Mouse (Mus musculus): Measurements from ENCODE around the gene Tfap2c.

The Tfap2c gene

DNA sequence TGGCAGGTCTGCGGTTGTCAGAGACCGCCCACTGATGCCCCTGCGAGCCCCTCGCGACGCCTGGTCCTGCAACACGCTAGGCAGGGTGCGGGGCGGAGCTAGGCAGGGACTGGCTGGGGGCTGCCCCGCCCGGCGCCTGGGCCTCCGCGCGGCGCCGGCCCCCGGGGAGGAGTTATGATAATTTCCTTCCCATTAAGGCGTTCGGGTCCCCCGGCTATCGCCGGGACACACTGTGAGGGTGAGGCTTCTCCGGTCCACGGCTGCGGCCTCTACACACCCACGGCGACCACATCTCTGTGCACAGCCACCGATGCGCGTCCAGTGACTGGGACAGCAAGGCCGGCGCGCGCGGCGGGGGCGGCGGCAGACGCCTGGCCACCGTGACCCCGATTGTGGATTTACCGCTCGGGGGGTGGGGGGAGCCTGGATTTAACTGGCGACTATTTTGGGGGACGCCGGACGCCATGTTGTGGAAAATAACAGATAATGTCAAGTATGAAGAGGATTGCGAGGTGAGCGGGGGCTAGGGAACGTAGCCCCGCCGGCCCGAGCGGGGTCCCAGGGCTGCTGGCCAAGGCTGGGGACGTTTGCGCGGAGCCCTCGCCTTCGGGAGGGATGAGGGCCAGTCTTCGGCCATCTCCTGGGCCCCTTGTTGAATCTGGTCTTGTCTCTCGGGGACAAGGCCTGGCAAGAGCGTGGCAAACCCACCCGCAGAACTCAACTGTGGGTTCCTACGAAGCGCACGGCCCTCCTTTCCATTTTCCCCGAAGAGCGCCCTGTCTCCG, at the start of gene Tfap2c:
TSS of gene Tfap2c (plus strand) at position 223 of the 785 bp plus-strand sequence.
- no peak for DNase-seq

DNA sequence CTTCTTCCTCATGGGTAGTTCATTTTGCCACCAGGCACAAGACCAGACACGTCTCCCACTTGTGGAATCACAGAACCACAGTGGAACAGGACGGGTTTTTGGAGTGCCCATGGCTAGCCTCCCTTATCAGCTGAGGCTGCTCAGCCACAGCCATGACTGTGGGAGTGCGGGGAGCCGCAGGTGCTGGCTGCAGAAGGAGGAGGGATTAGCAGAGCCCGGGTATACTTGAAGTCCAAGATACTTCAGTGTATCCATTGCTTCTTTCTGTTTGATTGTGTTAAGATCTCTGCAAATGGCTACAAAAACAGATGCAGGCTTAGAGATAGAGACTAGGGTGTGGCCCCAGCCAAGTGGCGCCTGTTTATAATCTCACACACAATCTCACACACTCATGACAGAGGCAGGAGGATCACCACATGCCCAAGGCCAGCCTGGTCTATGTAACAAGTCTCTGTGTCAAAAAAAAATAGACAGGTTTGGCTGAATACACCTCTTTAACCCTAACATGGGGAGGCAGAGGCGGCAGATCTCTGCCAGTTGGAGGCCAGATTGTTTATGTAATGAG, 48.6 kb upstream of the Tfap2c start:
- no peak for DNase-seq

DNA sequence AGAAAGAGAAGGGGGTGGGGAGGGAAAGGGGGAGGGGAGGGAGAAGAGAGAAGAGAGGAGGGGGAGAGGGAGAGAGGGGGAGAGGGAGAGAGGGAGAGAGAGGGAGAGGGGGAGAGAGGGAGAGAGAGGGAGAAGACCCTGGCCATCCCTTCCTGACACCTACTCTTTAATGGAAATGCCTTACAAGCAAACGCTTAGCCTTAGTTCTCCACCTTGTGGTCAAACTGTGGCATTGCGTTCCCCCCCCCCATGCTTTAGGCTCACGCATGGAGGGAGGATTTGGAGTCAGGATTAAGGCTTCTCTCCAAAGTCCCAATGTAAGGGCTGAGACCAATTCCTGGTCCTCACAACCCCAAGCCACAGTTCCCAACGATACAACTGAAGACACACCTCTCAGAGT, 48.1 kb upstream of the Tfap2c start:
- peak; percentile 3 for DNase-seq

DNA sequence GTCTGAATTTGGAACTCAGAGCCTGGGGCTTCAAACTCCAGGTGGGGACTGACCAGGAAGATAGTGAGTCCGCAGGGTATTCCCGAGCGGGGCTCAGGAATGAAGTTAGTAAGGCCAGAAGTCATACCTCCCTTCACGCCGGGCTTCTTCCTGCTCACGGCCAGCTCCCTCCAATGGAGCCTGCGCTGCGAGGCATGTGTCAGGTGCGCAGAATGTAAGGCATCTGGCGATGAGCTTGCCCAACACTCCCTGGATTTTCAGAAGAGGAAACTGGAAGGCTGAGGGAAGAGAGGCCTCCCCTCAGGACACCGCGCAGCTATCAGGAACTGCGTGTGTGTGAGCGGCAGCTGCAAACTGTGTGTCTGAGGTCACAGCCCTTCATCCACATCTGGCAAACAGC, 47.2 kb upstream of the Tfap2c start:
- no peak for DNase-seq

DNA sequence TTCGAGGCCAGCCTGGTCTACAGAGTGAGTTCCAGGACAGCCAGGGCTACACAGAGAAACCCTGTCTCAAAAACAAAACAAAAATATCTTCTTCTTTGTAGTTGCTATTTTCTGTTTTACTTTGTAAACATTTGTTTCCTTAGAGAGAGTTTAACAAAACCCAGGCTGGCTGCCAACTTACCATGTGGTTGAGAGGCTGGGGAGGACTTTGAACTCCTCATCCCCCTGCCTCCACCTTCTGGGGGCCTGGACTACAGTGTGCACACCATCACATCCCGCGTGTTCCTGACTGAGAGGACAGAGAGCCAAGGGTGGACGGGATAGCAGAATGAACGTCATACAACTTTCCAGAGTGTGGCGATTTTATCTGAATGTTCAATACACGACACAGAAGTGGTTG, 43.3 kb upstream of the Tfap2c start:
- DNase-seq = no peak

DNA sequence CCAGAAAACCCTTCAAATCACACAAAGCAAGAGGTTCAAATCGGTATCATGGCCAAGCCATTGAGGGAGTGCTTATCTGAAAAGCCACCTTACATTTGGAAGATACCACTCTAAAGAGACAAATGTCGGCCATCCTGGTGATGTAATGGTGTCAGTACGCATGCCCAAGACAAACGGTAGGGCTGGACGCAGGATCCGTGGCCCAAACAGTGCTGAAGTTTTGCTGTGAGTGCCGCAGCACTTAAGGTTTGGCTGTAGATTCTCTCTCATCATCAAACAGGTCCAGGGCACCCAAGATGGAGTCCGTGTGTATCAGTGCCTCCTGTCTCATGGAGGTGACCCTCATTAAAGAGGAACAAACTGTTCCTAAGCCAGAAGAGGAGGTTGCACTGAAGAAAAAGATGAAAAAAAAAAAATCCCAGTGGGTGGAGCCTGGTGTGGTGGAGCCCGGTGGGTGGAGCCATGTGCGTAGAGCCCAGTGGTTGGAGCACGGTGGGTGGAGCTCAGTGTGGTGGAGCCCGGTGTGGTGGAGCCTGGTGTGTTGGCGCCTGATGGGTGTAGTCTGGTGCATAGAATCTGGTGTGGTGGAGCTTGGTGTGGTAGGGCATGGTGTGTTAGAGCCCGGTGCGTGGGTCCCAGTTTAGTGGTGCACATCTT, 39.2 kb upstream of the Tfap2c start:
- DNase-seq = no peak

DNA sequence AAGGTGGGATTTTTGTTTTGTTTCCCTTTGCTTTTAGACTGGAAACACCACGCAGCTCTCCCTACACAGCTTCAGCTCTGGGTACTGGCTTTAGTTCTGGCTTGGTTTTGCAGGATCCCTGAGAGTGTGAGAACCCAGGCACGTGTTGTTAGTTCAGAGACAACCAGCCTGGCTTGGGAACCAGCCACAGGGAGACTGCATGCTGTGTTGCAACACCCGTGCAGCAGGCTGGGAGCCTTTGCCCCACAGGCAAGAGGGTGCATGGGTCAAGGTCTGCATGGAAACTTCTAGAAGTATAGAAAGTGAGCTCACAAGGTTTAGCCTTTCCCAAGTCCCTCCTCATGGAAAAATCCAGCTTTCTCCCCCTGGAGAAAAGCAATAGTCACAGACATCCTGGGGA, 38.5 kb upstream of the Tfap2c start:
- no peak for DNase-seq

DNA sequence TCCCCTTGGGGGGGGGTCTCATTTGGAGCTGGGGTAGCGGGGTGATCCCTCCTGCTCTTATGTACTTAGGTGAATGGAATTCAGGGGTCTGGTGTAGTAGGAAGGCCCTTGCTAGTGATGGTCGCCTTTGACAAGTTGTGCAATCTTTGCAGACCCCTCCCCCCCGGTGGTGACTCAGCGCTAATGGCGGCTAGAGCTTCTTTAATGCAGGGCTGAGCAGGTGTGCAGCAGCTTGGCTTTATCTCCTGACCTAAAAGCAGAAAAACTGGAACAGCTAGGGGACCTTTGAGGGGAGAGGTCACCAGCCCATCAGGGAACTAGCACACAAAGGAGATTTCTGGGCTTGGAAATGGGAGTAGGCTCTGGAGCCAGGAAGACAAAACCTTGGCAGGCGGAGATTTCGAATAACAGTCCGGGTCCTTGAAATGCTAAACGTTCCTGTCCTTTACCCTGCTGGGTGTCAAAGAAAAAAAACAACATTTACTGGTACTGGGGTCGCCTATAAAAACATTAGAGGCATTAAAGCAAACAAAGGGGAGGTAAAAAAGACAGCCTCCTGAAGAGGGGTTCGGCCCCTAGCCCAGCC, 32.9 kb upstream of the Tfap2c start:
- no peak for DNase-seq

DNA sequence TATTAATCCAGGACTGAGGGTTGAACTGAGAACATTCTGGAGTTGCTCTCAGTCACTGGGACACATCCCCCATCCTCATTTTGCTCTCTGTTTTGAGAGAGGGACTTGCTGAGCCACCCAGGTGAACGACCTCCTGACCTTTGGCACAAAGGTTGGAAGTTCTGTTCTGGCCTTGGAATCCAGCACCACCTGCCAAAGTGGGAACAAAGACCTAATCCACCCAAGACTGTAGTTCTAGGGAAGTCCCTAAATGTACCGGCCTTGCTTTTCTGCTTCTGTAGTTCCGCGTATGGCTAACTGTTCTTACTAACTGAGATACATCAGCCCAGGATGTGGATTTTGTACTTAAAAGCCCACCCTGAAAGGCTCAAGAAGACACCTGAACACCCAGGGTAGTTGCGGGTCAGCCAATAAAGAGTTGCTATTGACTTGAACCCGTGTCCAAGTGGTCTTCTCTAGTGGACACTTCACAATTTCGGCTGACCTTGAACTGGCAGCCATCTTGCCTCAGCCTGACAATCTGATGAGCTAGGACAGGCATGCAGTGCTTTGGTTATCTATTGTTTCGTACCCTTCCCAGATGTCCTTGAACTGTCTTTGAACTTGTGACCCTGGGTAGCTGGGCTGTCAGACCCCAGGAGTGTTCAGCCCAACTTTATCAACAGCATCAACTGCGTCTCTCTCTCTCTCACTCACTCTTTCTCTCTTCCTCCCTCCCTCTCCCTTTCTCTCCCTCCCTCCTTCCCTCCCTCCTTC, 28.6 kb upstream of the Tfap2c start:
- DNase-seq = no peak

DNA sequence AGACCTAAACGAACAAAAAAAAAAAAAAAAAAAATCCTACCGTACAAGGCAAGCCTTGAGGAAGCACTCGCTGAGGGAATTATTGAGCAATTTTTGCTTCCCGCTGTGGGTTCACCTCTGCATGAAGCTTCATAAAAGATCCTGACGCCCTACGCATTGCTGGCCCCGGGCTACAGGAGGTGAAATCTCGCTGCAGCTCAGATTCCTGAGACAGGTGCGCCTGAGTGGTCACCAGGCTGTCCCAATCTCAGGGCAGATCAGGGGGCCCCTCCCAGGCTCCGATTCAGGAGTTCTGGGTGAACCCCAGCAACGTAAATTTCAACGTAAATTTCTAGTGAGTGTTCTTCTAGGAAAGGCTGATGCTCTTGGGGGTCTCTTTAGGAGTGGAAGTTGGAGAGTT, 26.9 kb upstream of the Tfap2c start:
- DNase-seq = no peak

DNA sequence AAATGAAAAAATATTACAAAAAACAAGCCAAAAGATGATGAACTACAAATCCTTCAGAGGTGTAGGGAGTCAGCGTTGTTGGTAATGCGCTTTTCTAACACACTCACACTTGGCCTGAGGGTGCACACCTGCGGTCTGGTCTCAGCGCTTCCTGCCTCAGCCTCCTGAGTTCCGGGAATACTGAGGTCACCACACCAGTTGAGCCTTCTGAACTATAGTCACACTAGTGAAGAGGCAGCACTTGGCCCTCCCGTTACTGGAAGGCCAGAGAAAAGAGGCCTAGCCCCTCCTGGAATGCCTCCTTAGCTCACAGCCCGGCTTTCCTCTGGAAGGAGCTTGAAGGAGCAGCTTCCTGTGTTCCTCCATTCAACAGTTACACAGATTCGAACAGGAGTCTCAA, 22.2 kb upstream of the Tfap2c start:
- DNase-seq = no peak

DNA sequence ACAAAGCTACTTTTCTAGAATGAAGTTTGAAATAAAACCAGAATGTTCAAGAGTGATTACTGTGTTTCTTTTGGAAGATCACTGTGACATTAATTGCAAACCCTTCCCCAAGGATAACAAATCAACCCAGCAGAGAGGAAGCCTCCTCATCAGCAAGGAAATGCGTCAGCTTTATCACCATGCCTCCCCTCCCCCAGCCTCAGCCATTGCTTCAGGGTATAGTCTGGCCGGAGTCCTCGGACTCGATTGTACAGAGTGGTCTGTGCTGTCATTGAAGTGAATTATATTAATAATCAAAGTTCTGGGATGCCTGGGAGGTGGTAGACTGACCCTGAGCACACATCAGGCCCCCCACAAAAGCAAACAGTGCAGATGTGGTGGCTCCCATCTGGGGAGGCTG, 5.4 kb upstream of the Tfap2c start:
- DNase-seq = no peak

DNA sequence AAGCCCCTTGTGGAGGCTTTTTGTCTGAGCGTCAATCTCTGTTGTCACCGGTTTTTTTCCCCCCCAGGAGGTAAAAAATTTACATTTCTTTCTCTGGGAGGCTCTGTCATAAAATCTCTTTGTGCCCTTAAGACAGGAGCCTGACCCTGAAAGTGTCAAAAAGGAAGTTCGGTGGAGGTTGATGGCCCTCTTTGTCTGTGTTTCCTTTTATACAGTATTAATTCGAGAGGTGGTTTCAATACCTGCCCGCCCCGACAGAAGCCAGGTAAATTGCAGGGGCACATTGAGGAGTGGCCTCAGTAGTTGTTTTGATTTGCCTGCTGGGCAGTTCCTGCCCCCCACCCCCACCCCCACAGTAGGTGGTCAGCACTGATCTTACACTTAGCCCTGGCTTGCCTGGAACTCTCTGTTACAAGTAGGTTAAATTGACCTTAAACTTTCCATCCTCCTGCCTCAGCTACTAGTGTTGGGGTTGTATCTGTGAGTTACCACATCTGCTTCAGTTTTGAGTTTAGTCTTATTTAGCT, 4.7 kb upstream of the Tfap2c start:
- no peak for DNase-seq

DNA sequence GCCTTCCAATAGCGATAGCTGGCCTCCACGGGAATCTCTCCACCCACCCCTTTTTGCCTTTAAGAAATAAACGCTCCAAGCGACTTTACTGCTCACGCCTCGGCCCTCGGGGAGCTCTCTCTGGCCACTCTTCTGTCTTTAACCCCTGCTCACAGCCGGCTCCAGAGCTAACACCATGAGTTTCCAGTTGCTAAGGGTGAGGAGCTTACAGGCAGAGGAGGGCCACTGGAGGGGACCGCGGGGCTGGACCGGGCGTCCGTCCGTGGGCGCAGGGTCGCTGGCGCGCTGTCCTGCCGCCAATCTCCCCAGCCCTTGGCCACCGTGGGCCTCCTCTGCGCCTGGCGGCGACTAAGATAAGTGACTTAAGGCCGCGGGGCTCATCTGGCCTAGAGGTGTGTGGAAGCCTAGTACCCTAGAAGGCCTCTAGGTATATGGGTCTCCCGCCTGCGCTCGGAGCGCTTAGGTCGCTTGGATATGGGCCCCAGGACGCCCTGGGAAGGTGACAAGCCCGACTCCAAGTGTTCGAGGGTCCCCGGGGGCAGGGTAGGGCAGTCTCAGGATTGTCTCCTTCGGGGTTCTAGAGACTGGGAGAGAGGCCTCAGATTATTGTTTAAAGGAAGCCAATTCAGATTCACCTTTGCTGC, 3.7 kb upstream of the Tfap2c start:
- DNase-seq = no peak

DNA sequence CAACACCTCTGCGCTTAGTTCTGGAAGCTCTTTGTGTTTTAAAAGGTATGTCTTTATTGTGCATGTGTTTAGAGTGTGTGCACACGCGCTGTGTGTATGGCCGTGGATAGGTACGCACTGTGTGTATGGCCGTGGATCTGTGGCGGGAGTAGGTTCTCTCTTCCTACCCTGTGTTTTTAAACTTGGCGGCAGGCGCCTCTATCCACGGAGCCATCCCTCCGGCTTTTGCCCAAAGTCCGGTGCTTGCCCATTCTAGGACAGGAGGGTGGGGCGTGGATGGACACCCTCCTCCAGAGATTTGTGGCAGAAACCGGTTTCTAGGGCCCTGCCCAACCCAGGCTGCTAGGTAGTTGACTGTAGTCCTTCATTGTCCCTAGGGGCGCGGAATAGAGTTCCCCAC, 2.8 kb upstream of the Tfap2c start:
- no peak for DNase-seq

DNA sequence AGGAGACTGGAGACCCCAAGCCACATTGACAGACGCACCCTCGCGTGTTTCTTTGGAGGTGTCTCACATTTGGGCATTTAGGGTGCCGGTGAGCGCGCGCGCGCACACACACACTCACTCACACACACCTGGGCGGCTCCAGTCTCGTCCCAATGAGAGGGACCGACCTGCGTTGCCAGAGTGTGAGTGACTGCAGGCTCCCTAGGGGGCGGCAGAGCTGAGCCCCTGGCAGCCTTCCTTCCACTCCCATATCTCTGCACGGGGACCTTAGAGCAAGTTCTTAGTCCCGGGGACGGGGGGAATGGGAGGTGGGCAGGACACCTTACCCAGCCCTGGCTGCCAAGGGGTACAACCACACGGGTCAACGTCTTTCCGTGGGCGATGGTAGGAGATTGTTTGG, 2.3 kb upstream of the Tfap2c start:
- no peak for DNase-seq

DNA sequence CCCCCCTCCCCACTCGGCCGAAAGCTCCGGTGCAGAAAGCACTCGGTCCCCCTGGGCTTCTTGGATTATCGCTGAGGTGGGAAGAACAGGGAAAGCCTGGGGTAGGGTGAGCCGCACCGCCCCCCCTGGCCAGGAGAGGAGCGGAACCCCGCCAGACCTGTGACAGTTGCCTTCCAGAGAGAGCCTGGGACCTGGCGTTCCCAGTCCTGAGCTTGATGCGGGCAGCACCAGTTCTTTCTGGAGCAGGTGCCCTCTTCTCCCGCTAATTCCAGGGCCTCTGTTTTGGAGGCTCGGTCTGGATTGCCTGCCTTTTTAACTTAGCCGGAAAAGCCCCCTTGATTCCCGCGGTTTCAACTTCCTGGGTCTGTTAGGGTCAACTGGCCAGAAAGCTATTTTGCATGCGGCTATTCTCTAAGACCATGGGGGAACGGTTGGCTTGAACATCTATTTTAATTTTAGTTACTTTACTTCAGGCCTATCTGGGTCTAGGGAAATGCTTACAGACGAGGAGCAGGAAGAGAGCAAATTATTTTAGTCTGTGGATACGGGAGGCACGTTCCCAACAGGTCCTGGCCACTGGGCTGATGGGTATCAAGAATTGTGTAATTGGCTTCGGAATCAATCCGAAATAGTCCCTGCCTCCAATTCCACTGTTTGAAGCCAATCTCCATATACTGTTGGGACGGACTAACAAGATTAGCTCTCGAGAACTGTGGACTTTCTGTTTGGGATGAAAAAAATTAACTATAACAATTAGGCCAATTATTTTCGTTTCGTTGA, 1.4 kb upstream of the Tfap2c start:
- DNase-seq = no peak

DNA sequence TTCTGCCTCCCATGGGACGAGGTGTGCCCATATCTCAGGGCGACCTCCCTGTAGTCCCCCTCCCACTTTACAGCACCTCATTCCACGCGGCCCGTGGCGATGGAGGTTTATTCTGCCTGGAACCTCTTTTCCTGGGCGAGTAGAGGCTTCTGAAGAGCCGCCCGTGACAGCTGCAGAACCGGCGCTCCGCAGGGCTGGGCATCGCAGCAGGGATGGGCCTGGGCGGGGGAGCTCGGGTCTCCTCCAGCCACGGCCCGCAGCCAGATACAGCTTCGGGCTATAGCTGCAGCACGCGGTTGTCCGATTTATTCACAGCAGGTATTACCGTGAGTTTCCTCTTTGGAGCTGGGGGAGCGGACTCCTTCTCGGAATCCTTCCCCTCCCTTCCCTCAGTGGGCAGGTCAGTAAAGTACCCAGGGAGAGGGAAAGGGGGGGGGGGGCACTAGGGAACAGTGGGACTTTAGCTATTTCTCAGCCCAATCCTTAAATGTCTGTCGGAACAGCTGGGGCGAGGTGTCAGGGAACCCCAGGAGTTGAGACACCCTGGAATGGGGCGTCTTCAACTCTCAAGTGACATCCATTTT, 629 bp upstream of the Tfap2c start:
- no peak for DNase-seq

DNA sequence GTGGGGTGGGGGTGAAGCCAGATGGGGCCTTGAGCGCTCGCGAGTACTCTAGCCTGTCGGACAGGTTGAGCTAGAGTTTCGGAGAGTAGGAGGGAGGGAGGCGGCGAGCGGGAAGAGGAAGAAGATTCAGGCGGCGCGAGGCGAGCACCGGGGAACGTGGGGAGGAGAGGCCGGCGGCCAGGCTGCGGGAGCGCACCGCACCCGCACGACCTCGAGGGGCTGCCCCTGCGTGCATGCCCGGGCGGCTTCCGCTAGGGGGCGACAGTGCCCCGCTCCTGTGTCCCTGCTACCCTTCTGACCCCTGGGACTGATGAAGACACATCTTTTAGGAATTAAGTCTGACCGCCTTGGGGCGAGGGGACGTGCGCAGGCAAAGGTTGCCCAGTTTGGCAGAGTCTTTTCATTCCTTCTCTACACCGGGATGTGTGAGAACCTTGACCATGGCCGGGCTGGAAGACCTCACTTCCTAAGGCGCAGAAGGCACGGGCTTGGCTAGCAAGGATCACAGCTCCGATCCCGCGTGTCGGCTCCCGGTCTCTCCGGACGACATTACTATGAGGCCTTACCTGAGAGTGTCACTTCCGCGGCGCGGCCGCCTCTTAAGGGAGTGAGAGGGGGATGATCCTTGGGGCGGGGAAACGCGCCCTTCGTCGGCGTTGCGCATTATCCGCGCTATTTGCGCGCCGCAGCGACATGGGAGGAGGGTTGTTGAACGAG, 1.1 kb downstream of the Tfap2c start:
- peak; percentile 6 for DNase-seq

DNA sequence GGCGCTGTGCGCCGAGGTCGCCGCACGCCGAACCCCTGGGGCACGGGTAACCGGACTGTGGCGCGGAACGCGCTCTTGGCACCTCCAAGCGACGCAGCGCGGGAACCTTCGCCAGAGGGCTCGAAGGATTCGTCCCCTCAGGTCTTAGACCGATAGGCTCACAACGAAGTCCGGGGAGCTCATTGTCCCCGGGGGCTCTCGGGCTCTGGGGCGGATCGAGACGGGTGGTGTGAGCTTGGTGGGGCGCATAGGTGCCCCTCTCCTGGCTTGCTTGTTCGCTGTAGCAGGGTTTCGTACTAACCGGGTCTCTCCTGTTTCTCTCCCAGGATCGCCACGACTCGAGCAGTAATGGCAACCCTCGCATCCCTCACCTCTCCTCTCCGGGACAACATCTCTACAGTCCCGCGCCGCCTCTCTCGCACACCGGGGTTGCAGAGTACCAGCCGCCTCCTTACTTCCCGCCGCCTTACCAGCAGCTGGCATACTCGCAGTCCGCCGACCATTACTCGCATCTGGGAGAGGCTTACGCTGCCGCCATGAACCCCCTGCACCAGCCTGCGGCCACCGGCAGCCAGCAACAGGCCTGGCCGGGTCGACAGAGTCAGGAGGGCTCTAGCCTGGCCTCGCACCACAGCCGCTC, 1.8 kb downstream of the Tfap2c start:
- DNase-seq = no peak
